Mouse (Mus musculus): ENCODE measurements around the gene Rab26.

The Rab26 gene

GRCm38 (mm10) chr17:24534160-24534718 lies at the start of gene Rab26:
Gene Rab26 (minus strand): TSS chr17:24534210.
- no peak for DNase-seq (ENCODE audit: low spot score in 2 of 2)

GRCm38 (mm10) chr17:24580287-24580686 lies 46.3 kb upstream of the Rab26 start:
- DNase-seq (ENCODE audit: low spot score in 2 of 2), result no peak

GRCm38 (mm10) chr17:24579532-24579931 lies 45.5 kb upstream of the Rab26 start:
- no peak for DNase-seq (ENCODE audit: low spot score in 2 of 2)

- DNase-seq (ENCODE audit: low spot score in 2 of 2), result no peak
These were observed 39.8 kb upstream of the Rab26 start for GRCm38 (mm10) chr17:24573811-24574210.

GRCm38 (mm10) chr17:24572651-24573245 lies 38.7 kb upstream of the Rab26 start:
- DNase-seq (ENCODE audit: low spot score in 2 of 2), result no peak

GRCm38 (mm10) chr17:24569837-24570236 lies 35.8 kb upstream of the Rab26 start:
- DNase-seq (ENCODE audit: low spot score in 2 of 2), result no peak

- no peak for DNase-seq (ENCODE audit: low spot score in 2 of 2)
These were observed 33.2 kb upstream of the Rab26 start for GRCm38 (mm10) chr17:24567034-24567779.

- no peak for DNase-seq (ENCODE audit: low spot score in 2 of 2)
These were observed 31.8 kb upstream of the Rab26 start for GRCm38 (mm10) chr17:24565792-24566191.

- DNase-seq (ENCODE audit: low spot score in 2 of 2), result no peak
These were observed 31.1 kb upstream of the Rab26 start for GRCm38 (mm10) chr17:24565092-24565491.

- DNase-seq (ENCODE audit: low spot score in 2 of 2), result no peak
These were observed 30.4 kb upstream of the Rab26 start for GRCm38 (mm10) chr17:24564422-24564821.

GRCm38 (mm10) chr17:24563638-24564037 lies 29.6 kb upstream of the Rab26 start:
- no peak for DNase-seq (ENCODE audit: low spot score in 2 of 2)

GRCm38 (mm10) chr17:24561592-24561991 lies 27.6 kb upstream of the Rab26 start:
- DNase-seq (ENCODE audit: low spot score in 2 of 2), result no peak

- no peak for DNase-seq (ENCODE audit: low spot score in 2 of 2)
These were observed 26.5 kb upstream of the Rab26 start for GRCm38 (mm10) chr17:24560301-24561028.

- DNase-seq (ENCODE audit: low spot score in 2 of 2), result no peak
These were observed 25.1 kb upstream of the Rab26 start for GRCm38 (mm10) chr17:24559146-24559545.

GRCm38 (mm10) chr17:24558600-24559099 lies 24.6 kb upstream of the Rab26 start:
- no peak for DNase-seq (ENCODE audit: low spot score in 2 of 2)

GRCm38 (mm10) chr17:24557091-24557490 lies 23.1 kb upstream of the Rab26 start:
- DNase-seq (ENCODE audit: low spot score in 2 of 2), result no peak

GRCm38 (mm10) chr17:24551050-24551444 lies 17.0 kb upstream of the Rab26 start:
- DNase-seq (ENCODE audit: low spot score in 2 of 2), result no peak

- DNase-seq (ENCODE audit: low spot score in 2 of 2), result peak; percentile 75 to 77
These were observed 16.5 kb upstream of the Rab26 start for GRCm38 (mm10) chr17:24550416-24551049.

- DNase-seq (ENCODE audit: low spot score in 2 of 2), result peak; percentile 97 to 99
These were observed 15.8 kb upstream of the Rab26 start, which contains the start of gene Pkd1 for GRCm38 (mm10) chr17:24549618-24550415. Gene Pkd1 (plus strand): TSS chr17:24549834.

- no peak for DNase-seq (ENCODE audit: low spot score in 2 of 2)
These were observed 15.1 kb upstream of the Rab26 start for GRCm38 (mm10) chr17:24548921-24549617.
